Mouse (Mus musculus) Muller cell, postnatal 12 days (primary cell): ENCODE data around the gene Gmcl1.

Source experiments
- DNase-seq: peaks from one replicate; pipeline ENCODE4 v3.0.0-alpha.2; 2015; ENCODE audit errors: inconsistent ontology term

The Gmcl1 gene

GRCm38 (mm10) chr6:86660161-86660877 is 72.9 kb downstream of the Gmcl1 start:
- DNase-seq = no peak

DNA sequence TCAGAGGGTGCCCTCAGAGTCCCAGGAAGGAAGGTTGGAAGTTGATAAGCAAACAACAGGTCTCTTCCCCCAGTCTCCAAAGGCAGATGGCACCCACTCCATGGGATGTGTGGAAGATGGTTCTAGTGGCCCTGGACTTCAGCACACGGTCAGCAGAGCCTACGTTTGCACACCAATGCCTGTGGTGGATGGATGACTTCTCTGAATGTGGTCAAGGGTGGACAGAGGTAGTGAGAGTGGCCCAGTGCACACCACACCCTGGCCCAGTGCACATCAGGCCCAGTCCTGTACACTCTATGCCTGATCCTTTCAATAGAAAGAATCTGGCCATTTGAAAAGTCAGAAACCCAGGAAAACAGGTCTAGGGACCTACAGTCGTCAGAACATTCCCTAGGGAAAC is 74.7 kb downstream of the Gmcl1 start:
- DNase-seq = no peak

DNA sequence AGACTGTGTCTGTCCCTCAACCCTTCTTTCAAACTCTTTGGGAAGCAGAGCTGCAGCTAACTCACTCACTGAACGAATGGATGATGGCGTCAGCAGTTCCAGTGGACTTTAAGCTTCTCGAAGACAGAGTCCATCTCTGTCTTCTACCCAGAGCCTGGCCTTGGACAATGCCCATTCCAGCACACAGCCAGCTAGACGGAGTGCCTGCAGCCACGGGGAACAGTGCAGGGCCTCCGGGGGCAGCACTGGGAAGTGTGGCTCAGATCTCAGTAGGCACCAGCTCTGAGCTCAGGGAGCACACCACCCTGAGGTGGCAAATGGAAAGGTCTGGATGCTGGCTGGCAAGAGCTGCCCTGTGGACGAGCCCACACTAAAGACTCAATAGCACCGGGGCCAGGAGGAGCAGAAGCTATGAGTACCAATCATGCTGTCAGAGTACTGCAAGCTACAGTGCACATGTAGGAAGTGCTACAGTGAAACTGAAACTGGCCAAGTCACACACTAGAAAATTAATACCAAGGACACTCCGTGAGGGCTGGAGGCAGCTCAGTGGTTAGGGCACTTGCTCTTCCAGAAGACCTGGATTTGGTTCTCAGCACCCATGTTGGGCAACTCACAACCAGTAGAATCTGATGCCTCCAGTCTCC is 78.8 kb downstream of the Gmcl1 start:
- DNase-seq = no peak

DNA sequence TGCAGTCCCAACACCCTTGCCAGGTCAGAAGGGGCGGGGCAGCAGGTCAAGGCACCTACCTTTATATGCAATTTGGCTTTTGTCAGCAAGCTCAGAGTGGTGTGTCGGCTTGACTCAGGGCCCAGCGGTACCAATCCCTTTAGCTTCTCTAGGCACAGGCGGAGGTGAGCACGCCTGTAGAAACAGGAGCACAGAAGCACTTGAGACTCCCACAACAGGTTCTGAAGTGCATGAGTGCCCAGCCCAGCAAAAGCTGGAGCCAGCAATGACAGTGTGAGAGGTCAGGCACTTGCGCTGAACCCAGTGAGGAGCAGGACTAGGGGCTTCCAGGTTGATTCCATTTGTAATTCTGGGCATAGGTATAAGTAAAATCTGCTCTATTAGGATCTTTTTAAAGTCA is 80.2 kb downstream of the Gmcl1 start:
- DNase-seq = no peak

GRCm38 (mm10) chr6:86646143-86646542 is 87.0 kb downstream of the Gmcl1 start:
- no peak for DNase-seq

DNA sequence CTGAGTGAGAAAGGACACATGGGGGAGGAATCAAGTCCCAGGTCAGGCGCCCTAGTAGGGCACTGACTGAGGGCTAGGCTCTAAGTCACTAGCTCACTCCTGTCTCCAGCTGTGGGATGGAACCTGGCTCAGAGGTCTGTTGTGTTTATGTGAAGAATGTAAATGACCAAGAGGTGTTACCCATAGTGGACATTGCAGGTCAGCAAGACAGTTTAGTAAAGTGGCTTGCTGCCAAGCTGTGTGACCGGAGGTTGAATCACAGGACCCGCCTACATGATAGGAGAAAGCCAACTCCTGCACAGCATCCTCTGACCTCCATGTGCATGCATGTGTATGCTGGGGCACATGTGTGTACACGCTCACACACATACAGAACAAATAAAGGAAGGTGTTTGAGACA is 87.6 kb downstream of the Gmcl1 start:
- DNase-seq = no peak

- no peak for DNase-seq
These were observed 88.3 kb downstream of the Gmcl1 start for GRCm38 (mm10) chr6:86644775-86645400.
